Mouse (Mus musculus): ENCODE measurements around the gene Leap2. TPM values are rescaled to one million over a fixed set of nuclear protein-coding genes. Genes with fewer than 3 reads are reported as not detected.
A peak's percentile ranks its signal among the peaks of the same experiment; 100 is the strongest.

The Leap2 gene
- polyA plus RNA-seq, 1 experiment from 2014 or later = not detected

- H3K9me3 ChIP-seq (ENCODE audit: control insufficient read depth, low read length) = no peaks in the 10 kb centered on the region
- H3K4me1 ChIP-seq (ENCODE audit: control insufficient read depth in 2 of 2, insufficient read depth in 2 of 2, low read length in 2 of 2) = peaks cover 2 to 4% of the 10 kb centered on the region in 2 experiments; a peak in 3 of 4 replicates
- no peak overlapping the region for H3K9ac ChIP-seq (ENCODE audit: low read length)
- no peaks in the 10 kb centered on the region for H3K27me3 ChIP-seq (ENCODE audit: control insufficient read depth, insufficient read depth, low read length)
- H3K27ac ChIP-seq (replicated peaks in 1 of 2; ENCODE audit: control insufficient read depth in 1 of 2, insufficient read depth in 1 of 2, low read depth in 2 of 2, low read length in 2 of 2) = no peak overlapping the region
- H3K4me3 ChIP-seq (ENCODE audit: control insufficient read depth in 1 of 2, insufficient read depth in 1 of 2, low read depth in 1 of 2, low read length in 2 of 2) = no peak overlapping the region
- no peak for ATAC-seq (ENCODE audit: insufficient number of reproducible peaks, insufficient read depth, low FRiP score, low read depth)
- WGBS = 80% methylated on average over 6 of the region's 6 CpGs
- H3K36me3 ChIP-seq (ENCODE audit: control insufficient read depth, insufficient read depth, low read length) = no peaks in the 10 kb centered on the region
- no peak overlapping the region for H3K4me2 ChIP-seq (ENCODE audit: low read length)
Measured at GRCm38 (mm10) chr11:53436338-53436737, 13.4 kb upstream of the Leap2 start.

GRCm38 (mm10) chr11:53435504-53435903, 12.5 kb upstream of the Leap2 start:
- no peaks in the 10 kb centered on the region for H3K9me3 ChIP-seq (ENCODE audit: control insufficient read depth, low read length)
- H3K36me3 ChIP-seq (ENCODE audit: control insufficient read depth, insufficient read depth, low read length) = no peaks in the 10 kb centered on the region
- no peak overlapping the region for H3K4me3 ChIP-seq (ENCODE audit: control insufficient read depth in 1 of 2, insufficient read depth in 1 of 2, low read depth in 1 of 2, low read length in 2 of 2)
- H3K9ac ChIP-seq (ENCODE audit: low read length) = no peak overlapping the region
- ATAC-seq (ENCODE audit: insufficient number of reproducible peaks, insufficient read depth, low FRiP score, low read depth) = no peak
- 71% methylated on average over 8 of the region's 8 CpGs for WGBS
- peaks cover 2 to 5% of the 10 kb centered on the region in 2 experiments; a peak in 3 of 4 replicates for H3K4me1 ChIP-seq (ENCODE audit: control insufficient read depth in 2 of 2, insufficient read depth in 2 of 2, low read length in 2 of 2)
- no peaks in the 10 kb centered on the region for H3K27me3 ChIP-seq (ENCODE audit: control insufficient read depth, insufficient read depth, low read length)
- no peak overlapping the region for H3K27ac ChIP-seq (replicated peaks in 1 of 2; ENCODE audit: control insufficient read depth in 1 of 2, insufficient read depth in 1 of 2, low read depth in 2 of 2, low read length in 2 of 2)
- H3K4me2 ChIP-seq (ENCODE audit: low read length) = no peak overlapping the region

GRCm38 (mm10) chr11:53433057-53433456, 10.1 kb upstream of the Leap2 start:
- H3K4me2 ChIP-seq (ENCODE audit: low read length) = no peak overlapping the region
- H3K9me3 ChIP-seq (ENCODE audit: control insufficient read depth, low read length) = no peaks in the 10 kb centered on the region
- H3K9ac ChIP-seq (ENCODE audit: low read length) = no peak overlapping the region
- 27% methylated on average over 6 of the region's 6 CpGs for WGBS
- ATAC-seq (ENCODE audit: insufficient number of reproducible peaks, insufficient read depth, low FRiP score, low read depth) = no peak
- no peak overlapping the region for H3K27ac ChIP-seq (replicated peaks in 1 of 2; ENCODE audit: control insufficient read depth in 1 of 2, insufficient read depth in 1 of 2, low read depth in 2 of 2, low read length in 2 of 2)
- peaks cover 2 to 14% of the 10 kb centered on the region in 2 experiments for H3K4me1 ChIP-seq (ENCODE audit: control insufficient read depth in 2 of 2, insufficient read depth in 2 of 2, low read length in 2 of 2)
- no peaks in the 10 kb centered on the region for H3K27me3 ChIP-seq (ENCODE audit: control insufficient read depth, insufficient read depth, low read length)
- no peak overlapping the region for H3K4me3 ChIP-seq (ENCODE audit: control insufficient read depth in 1 of 2, insufficient read depth in 1 of 2, low read depth in 1 of 2, low read length in 2 of 2)
- H3K36me3 ChIP-seq (ENCODE audit: control insufficient read depth, insufficient read depth, low read length) = peaks cover 10% of the 10 kb centered on the region

- peak overlapping the region; percentile 67 to 90 for H3K27ac ChIP-seq (replicated peaks in 1 of 2; ENCODE audit: control insufficient read depth in 1 of 2, insufficient read depth in 1 of 2, low read depth in 2 of 2, low read length in 2 of 2)
- peak overlapping the region; percentile 69 for H3K4me2 ChIP-seq (ENCODE audit: low read length)
- 0 out of 2 replicates have a peak, but pooled peaks have one; percentile 2 for ATAC-seq (ENCODE audit: insufficient number of reproducible peaks, insufficient read depth, low FRiP score, low read depth)
- H3K27me3 ChIP-seq (ENCODE audit: control insufficient read depth, insufficient read depth, low read length) = no peaks in the 10 kb centered on the region
- H3K9me3 ChIP-seq (ENCODE audit: control insufficient read depth, low read length) = no peaks in the 10 kb centered on the region
- peaks cover 5 to 17% of the 10 kb centered on the region in 2 experiments for H3K4me1 ChIP-seq (ENCODE audit: control insufficient read depth in 2 of 2, insufficient read depth in 2 of 2, low read length in 2 of 2)
- H3K9ac ChIP-seq (ENCODE audit: low read length) = peak overlapping the region; percentile 58
- peak overlapping the region; percentile 74 to 83 for H3K4me3 ChIP-seq (ENCODE audit: control insufficient read depth in 1 of 2, insufficient read depth in 1 of 2, low read depth in 1 of 2, low read length in 2 of 2)
- WGBS = 14% methylated on average over 9 of the region's 9 CpGs
- H3K36me3 ChIP-seq (ENCODE audit: control insufficient read depth, insufficient read depth, low read length) = peaks cover 15% of the 10 kb centered on the region
Measured at GRCm38 (mm10) chr11:53431347-53432056, 8.5 kb upstream of the Leap2 start.

- peak within 1 kb of the TSS; percentile 87 for H3K4me2 ChIP-seq (ENCODE audit: low read length)
- peaks cover 5 to 23% of the 10 kb centered on the region in 2 experiments for H3K4me1 ChIP-seq (ENCODE audit: control insufficient read depth in 2 of 2, insufficient read depth in 2 of 2, low read length in 2 of 2)
- peak; percentile 96 for ATAC-seq (ENCODE audit: insufficient number of reproducible peaks, insufficient read depth, low FRiP score, low read depth)
- H3K27me3 ChIP-seq (ENCODE audit: control insufficient read depth, insufficient read depth, low read length) = no peaks in the 10 kb centered on the region
- WGBS = under 1% methylated on average over 44 of the region's 44 CpGs
- peak within 1 kb of the TSS; percentile 89 to 90 for H3K27ac ChIP-seq (replicated peaks in 1 of 2; ENCODE audit: control insufficient read depth in 1 of 2, insufficient read depth in 1 of 2, low read depth in 2 of 2, low read length in 2 of 2)
- H3K36me3 ChIP-seq (ENCODE audit: control insufficient read depth, insufficient read depth, low read length) = peaks cover 15% of the 10 kb centered on the region
- H3K9me3 ChIP-seq (ENCODE audit: control insufficient read depth, low read length) = no peaks in the 10 kb centered on the region
- H3K9ac ChIP-seq (ENCODE audit: low read length) = peak within 1 kb of the TSS; percentile 87
- H3K4me3 ChIP-seq (ENCODE audit: control insufficient read depth in 1 of 2, insufficient read depth in 1 of 2, low read depth in 1 of 2, low read length in 2 of 2) = peak within 1 kb of the TSS; percentile 74 to 83
Measured at GRCm38 (mm10) chr11:53430670-53431346, 7.8 kb upstream of the Leap2 start, which contains the start of the genes Uqcrq and Gdf9. TSS of gene Uqcrq (minus strand) at chr11:53430831. TSS of gene Gdf9 (plus strand) at chr11:53431023.

- H3K9me3 ChIP-seq (ENCODE audit: control insufficient read depth, low read length) = no peaks in the 10 kb centered on the region
- H3K27me3 ChIP-seq (ENCODE audit: control insufficient read depth, insufficient read depth, low read length) = no peaks in the 10 kb centered on the region
- peak; percentile 23 for ATAC-seq (ENCODE audit: insufficient number of reproducible peaks, insufficient read depth, low FRiP score, low read depth)
- H3K4me3 ChIP-seq (ENCODE audit: control insufficient read depth in 1 of 2, insufficient read depth in 1 of 2, low read depth in 1 of 2, low read length in 2 of 2) = peak overlapping the region; percentile 74 to 83
- peak overlapping the region; percentile 89 to 90 for H3K27ac ChIP-seq (replicated peaks in 1 of 2; ENCODE audit: control insufficient read depth in 1 of 2, insufficient read depth in 1 of 2, low read depth in 2 of 2, low read length in 2 of 2)
- H3K9ac ChIP-seq (ENCODE audit: low read length) = peak overlapping the region; percentile 87
- peaks cover 15% of the 10 kb centered on the region for H3K36me3 ChIP-seq (ENCODE audit: control insufficient read depth, insufficient read depth, low read length)
- 0% methylated on average over 34 of the region's 34 CpGs for WGBS
- peaks cover 5 to 28% of the 10 kb centered on the region in 2 experiments for H3K4me1 ChIP-seq (ENCODE audit: control insufficient read depth in 2 of 2, insufficient read depth in 2 of 2, low read length in 2 of 2)
- peak overlapping the region; percentile 87 for H3K4me2 ChIP-seq (ENCODE audit: low read length)
Measured at GRCm38 (mm10) chr11:53430300-53430669, 7.3 kb upstream of the Leap2 start.

- no peaks in the 10 kb centered on the region for H3K27me3 ChIP-seq (ENCODE audit: control insufficient read depth, insufficient read depth, low read length)
- H3K9ac ChIP-seq (ENCODE audit: low read length) = peak overlapping the region; percentile 87; the same call in 1 of the 2 replicates
- H3K27ac ChIP-seq (replicated peaks in 1 of 2; ENCODE audit: control insufficient read depth in 1 of 2, insufficient read depth in 1 of 2, low read depth in 2 of 2, low read length in 2 of 2) = no peak overlapping the region
- H3K36me3 ChIP-seq (ENCODE audit: control insufficient read depth, insufficient read depth, low read length) = peaks cover 15% of the 10 kb centered on the region
- no peak for ATAC-seq (ENCODE audit: insufficient number of reproducible peaks, insufficient read depth, low FRiP score, low read depth)
- peak overlapping the region; percentile 87 for H3K4me2 ChIP-seq (ENCODE audit: low read length)
- no peaks in the 10 kb centered on the region for H3K9me3 ChIP-seq (ENCODE audit: control insufficient read depth, low read length)
- peak overlapping the region in 1 of 2 experiments; percentile 74; a peak in 1 of 4 replicates for H3K4me3 ChIP-seq (ENCODE audit: control insufficient read depth in 1 of 2, insufficient read depth in 1 of 2, low read depth in 1 of 2, low read length in 2 of 2)
- H3K4me1 ChIP-seq (ENCODE audit: control insufficient read depth in 2 of 2, insufficient read depth in 2 of 2, low read length in 2 of 2) = peaks cover 7 to 31% of the 10 kb centered on the region in 2 experiments
Measured at GRCm38 (mm10) chr11:53429182-53429581, 6.2 kb upstream of the Leap2 start.
